Mouse (Mus musculus): ENCODE results near the gene Plekhh2.
A peak's percentile ranks its signal among the peaks of the same experiment; 100 is the strongest.

Plekhh2 gene

GRCm38 (mm10) chr17:84603709-84604420 lies 92.2 kb downstream of the Plekhh2 start:
- DNase-seq (ENCODE audit: low read depth in 2 of 2, low spot score in 2 of 2) = no peak

- DNase-seq (ENCODE audit: low read depth in 2 of 2, low spot score in 2 of 2) = no peak
These were observed 95.3 kb downstream of the Plekhh2 start for GRCm38 (mm10) chr17:84606976-84607375.

DNA sequence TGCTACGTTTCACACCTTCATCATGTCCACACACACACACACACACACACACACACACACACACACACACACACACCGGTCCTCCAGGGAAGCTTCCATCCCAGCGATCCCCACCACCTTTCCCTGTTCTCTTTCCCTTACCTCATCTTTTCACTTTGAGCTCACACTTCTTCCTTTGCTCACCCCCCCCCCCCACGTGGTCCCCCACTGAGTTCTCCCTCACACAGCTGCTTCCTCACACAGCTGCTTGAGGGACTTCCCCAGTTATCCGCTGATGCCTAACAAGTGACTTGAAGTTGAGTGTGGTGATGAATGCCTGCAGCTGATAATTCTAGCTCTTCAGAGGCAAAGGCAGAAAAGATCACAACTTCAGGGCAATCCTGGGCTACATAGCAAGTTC lies 95.9 kb downstream of the Plekhh2 start:
- no peak for DNase-seq (ENCODE audit: low read depth in 2 of 2, low spot score in 2 of 2)

DNA sequence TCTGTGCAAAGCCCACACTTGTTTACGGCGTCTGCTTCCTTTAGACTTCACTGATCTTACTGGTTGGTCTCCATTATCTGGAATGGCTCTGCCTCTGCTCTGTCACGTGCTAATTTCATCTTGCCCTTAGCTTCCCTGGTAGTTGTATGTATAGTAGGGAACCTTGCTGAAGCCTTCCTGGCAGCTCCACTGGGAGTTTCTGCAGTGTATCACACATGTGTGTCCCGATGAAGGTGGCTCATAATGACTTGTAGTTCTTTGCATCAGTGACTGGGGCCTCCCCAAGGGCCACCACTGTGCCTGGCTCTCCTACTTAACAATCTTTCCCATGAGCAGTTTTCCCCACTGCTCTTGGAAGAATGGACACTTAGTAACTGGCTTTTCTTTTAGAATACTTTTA lies 96.9 kb downstream of the Plekhh2 start:
- no peak for DNase-seq (ENCODE audit: low read depth in 2 of 2, low spot score in 2 of 2)

DNA sequence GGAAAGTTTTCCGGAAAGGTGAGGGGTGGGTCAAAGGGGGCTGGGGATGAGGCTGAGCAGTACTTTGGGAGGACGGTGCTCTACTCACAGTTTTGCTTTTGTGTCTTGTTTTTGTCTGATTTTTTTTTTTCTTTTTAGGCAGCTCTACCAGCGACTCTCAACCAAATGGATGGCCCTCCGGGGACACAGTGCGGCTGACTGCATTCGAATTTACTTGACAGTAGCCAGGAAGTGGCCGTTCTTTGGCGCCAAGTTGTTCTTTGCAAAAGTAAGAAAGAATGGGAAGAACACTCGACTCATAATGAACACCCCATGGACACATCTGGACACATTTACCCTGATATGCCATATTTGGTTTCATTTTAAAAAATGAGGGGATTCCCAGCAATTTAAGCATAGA lies 99.8 kb downstream of the Plekhh2 start:
- no peak for DNase-seq (ENCODE audit: low read depth in 2 of 2, low spot score in 2 of 2)

- no peak for DNase-seq (ENCODE audit: low read depth in 2 of 2, low spot score in 2 of 2)
These were observed 100.3 kb downstream of the Plekhh2 start for GRCm38 (mm10) chr17:84611971-84612370.

DNA sequence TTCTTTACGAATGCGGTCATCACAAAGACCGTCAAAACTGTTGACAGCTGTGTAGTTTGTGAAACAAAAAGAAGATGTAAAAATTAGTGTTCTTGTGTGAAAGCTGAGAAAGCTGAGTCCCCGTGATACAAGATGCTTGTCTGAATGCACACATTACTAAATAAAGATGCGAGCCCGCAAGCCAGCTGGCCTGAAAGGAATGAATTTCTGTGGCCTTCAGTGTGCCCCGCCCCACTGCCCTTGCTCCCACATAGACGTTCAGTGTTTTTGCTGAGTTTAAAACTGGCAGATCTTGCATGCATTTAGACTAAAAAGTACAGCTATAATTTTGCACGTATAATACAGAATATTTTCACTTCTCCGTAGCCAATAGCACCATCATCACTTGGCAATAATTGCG lies 104.1 kb downstream of the Plekhh2 start:
- DNase-seq (ENCODE audit: low read depth in 2 of 2, low spot score in 2 of 2) = no peak

DNA sequence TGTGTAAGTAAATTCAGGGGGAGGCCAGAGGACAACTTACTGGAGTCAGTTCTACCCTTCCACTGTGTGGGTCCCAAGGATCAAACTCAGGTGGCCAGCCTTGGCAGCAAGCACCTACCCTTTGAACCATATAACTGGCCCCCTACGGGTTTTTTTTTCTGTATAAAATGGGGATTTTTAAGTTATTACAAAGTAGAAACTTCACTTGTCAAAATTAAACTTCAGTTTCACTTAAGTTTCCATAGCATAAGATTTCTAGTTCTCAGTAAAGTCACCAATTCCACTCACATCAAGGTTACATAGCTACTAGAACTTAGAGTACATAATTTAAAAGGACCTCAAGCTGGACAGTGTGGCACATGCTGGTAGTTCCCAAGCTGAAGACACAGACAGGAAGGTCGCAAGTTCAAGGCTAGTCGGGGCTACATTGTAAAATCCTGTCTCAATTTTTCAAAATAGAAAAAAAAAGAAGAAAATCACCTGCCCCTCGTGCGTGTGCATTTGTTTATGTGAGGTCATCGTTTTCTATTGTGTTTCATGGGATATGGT lies 104.9 kb downstream of the Plekhh2 start:
- DNase-seq (ENCODE audit: low read depth in 2 of 2, low spot score in 2 of 2) = no peak

DNA sequence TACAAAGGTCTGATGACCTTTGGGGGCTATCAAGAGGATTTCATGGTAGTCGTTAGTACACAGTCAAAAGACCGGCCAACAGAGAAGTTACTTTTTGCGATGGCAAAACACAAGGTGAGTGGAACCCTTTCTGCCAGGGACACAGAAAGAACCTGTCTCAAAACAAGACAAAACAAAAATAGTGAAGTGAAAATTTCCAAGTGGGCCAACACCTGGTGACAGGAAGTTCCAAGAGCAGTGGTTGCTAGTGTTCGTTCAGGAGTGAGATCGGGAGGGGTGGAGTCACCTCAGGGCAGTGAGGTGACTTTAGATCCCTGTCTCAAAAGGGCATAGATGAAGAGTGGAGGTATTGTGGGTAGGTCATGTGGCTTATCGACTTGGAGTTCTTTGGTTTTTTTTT lies 106.3 kb downstream of the Plekhh2 start:
- no peak for DNase-seq (ENCODE audit: low read depth in 2 of 2, low spot score in 2 of 2)

GRCm38 (mm10) chr17:84619112-84619511 lies 107.4 kb downstream of the Plekhh2 start:
- DNase-seq (ENCODE audit: low read depth in 2 of 2, low spot score in 2 of 2) = no peak

- DNase-seq (ENCODE audit: low read depth in 2 of 2, low spot score in 2 of 2) = no peak
These were observed 108.4 kb downstream of the Plekhh2 start for GRCm38 (mm10) chr17:84620076-84620475.

GRCm38 (mm10) chr17:84620610-84621009 lies 108.9 kb downstream of the Plekhh2 start:
- DNase-seq (ENCODE audit: low read depth in 2 of 2, low spot score in 2 of 2) = no peak

- no peak for DNase-seq (ENCODE audit: low read depth in 2 of 2, low spot score in 2 of 2)
These were observed 109.5 kb downstream of the Plekhh2 start for GRCm38 (mm10) chr17:84621209-84621608.

- DNase-seq (ENCODE audit: low read depth in 2 of 2, low spot score in 2 of 2) = no peak
These were observed 110.3 kb downstream of the Plekhh2 start for GRCm38 (mm10) chr17:84622028-84622427.

- DNase-seq (ENCODE audit: low read depth in 2 of 2, low spot score in 2 of 2) = no peak
These were observed 111.2 kb downstream of the Plekhh2 start for GRCm38 (mm10) chr17:84622873-84623272.

- peak; percentile 67 to 68 for DNase-seq (ENCODE audit: low read depth in 2 of 2, low spot score in 2 of 2)
These were observed 114.7 kb downstream of the Plekhh2 start, which contains the start of gene Dync2li1 for GRCm38 (mm10) chr17:84626276-84626856. TSS of gene Dync2li1 (plus strand) at chr17:84626496.

- no peak for DNase-seq (ENCODE audit: low read depth in 2 of 2, low spot score in 2 of 2)
These were observed 115.2 kb downstream of the Plekhh2 start for GRCm38 (mm10) chr17:84626857-84627305.

DNA sequence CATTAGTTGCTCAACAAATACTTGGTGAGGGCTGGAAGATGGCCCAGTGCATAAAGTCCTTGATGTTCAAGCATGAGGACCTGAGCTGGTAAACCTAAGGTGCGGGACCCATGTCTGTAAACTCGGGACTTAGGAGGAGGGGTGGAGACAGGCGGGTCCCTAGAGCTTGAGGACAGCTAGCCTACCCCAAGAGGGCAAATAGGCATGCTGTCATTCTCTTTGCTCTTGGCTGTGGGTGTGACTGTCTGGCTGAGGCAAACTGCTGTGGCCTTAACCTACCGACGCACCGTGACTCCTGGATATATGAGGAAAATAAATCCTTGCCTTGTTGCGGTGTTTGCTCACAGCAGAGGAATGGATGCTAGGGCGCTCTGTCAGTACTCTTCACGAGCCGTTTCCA lies 116.0 kb downstream of the Plekhh2 start:
- DNase-seq (ENCODE audit: low read depth in 2 of 2, low spot score in 2 of 2) = no peak

DNA sequence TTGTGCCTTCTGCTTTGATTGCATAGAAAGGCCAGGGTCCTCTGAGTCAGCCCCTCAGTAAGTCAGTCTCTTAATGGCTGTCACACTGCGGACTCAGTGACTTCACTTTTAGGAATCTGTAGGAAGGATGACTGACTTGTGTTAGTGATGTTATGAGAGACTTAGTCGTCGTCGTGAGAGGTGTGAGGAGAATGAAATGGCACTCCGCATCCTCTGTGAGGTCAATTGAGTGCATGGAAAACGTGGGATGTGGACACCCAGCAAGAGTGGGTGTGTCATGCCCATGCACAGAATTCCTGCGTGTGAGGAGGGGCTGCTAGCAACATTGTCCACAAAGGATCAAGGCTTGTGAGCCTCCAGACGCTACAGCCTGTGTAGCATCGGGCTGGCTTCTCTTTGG lies 116.9 kb downstream of the Plekhh2 start:
- DNase-seq (ENCODE audit: low read depth in 2 of 2, low spot score in 2 of 2) = no peak

DNA sequence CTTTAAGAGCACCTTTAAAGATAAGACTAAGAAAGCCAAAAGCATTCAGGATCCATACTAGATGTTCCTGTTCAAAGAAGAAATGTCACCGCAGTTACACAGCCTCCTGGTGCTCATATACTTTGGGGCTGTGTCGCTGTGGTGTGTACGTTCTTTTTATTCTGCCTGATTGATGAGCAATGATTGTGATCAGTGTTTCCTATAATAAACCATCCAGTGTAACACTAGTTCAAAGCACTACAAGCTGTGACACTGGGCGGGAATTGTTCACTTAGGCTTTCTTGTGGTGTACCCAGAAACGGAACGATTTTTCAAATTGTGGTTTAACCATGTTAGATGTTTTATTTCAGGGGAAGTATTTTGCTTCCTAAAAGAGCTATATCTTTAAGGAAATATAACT lies 120.1 kb downstream of the Plekhh2 start:
- no peak for DNase-seq (ENCODE audit: low read depth in 2 of 2, low spot score in 2 of 2)

DNA sequence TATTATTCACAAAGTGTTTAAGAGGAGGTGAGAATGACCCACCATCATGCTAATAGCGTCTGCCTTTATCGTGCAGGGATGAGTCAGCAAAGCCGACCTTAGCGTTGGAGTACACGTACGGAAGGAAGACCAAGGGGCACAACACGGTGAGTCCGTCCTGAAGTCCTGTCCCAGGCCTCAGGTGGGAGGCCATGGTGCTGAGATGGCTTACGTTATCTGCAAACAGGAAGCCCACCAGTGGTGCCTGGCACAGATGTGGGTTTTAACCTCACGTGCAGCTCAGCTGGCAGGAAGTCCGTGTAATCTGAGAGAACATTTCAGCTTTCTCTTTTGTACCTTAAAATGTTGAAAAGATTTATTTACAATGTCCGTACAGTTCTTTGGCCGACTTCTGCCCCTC lies 121.7 kb downstream of the Plekhh2 start:
- DNase-seq (ENCODE audit: low read depth in 2 of 2, low spot score in 2 of 2) = peak; percentile 56 to 67

DNA sequence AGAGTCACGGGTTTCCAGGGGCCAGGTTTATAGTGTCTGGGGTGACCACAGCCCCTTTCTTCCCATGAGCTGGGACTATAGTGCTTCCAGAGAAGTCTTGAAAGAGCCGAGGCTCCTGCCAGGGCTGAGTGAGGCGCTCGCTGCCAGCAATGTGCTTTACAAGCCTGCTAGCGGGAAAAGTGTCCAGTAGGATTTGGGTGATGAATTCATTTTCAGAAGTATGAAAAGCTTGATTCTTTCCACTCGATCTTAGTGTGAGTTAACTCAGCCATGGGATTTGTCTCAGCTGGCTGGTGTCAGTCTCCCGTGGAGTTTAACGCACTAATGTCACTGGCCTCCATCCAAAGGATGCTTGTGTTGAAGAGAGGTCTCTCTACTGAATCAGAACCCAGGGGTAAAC lies 124.6 kb downstream of the Plekhh2 start:
- no peak for DNase-seq (ENCODE audit: low read depth in 2 of 2, low spot score in 2 of 2)

DNA sequence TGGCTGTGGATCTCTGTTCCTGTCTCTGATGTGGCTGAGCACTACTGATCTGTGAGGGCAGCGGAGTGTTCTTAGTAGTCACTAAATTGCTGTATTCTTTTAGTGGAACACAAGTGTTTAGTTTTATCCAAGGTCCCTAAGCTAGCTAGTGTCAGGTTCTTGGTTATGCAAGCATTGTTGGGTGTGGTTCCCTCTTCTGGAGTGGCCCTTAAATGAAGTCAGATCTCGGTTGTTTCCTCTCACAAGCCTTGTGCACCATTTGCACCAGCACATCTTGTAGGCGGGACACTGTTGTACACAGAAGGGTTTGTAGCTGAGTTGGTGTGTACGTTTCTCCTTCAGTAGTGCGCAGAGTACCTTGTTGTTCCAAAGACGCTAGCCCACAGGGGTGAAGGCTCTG lies 126.3 kb downstream of the Plekhh2 start:
- DNase-seq (ENCODE audit: low read depth in 2 of 2, low spot score in 2 of 2) = no peak
